Mouse (Mus musculus): ENCODE measurements around the gene Psme2b.
"Not testable (repeated sequence)": the region's sequence is repeated elsewhere in the genome, so short reads cannot be mapped to it uniquely, and the experiment has no call there.

Psme2b gene

GRCm38 (mm10) chr11:48901567-48901930, 44.4 kb downstream of the Psme2b start:
- not testable (repeated sequence) for DNase-seq (ENCODE audit: inconsistent age in 2 of 2, low spot score in 1 of 2)

- DNase-seq (ENCODE audit: inconsistent age in 2 of 2, low spot score in 1 of 2): peak in 1 of 2 experiments; percentile 27
Observed at GRCm38 (mm10) chr11:48900654-48901566, 45.1 kb downstream of the Psme2b start.

DNA sequence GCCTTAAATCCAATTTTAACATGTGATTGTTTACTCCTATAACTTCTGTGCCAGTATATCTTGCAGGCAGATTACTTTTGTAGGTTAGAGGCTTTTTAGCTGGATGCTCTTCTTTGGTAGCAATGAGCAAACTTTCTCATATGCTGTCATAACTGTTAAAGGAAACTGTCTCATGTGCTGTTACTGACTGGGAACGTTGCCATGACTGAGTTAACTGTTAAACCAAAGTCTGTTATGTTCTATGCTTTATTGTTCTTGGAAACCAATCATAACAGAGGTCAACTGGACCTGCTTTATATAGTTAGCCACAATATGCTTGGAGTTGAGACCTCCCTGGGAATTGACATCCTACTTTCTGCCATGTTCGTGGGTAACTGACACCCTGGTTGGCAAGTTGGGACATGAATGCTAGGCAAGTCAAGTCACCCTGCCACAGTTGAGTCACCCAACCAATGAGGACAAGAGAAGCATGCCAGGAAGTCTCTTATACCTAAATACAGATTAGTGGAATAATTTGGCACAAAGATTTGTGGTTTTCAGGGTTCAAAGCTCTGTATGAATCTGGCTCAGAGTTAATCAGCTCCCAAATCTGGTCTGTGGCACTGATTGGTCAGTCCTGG, 47.1 kb downstream of the Psme2b start:
- no peak for DNase-seq (ENCODE audit: inconsistent age in 2 of 2, low spot score in 1 of 2)
